Mouse (Mus musculus) CD4-positive, CD25-positive, alpha-beta regulatory T cell, adult 4 months (primary cell): ENCODE results near the gene Osgin1. TPM values are rescaled to one million over a fixed set of nuclear protein-coding genes. Genes with fewer than 3 reads are reported as not detected.
A peak's percentile ranks its signal among the peaks of the same experiment; 100 is the strongest.

Experiments
- ATAC-seq: one replicate; pipeline ENCODE4 v1.8.0; 2017
- polyA plus RNA-seq, 2 experiments: library from polyadenylated mRNA; unstranded; fragments of 100-300 nt; shearing (Covaris generic); gene quantifications; one replicate each; pipeline ENCODE4 v1.2.1; 2017

Gene Osgin1
- polyA plus RNA-seq, 2 experiments from 2014 or later: 16.7 to 26.0 TPM

DNA sequence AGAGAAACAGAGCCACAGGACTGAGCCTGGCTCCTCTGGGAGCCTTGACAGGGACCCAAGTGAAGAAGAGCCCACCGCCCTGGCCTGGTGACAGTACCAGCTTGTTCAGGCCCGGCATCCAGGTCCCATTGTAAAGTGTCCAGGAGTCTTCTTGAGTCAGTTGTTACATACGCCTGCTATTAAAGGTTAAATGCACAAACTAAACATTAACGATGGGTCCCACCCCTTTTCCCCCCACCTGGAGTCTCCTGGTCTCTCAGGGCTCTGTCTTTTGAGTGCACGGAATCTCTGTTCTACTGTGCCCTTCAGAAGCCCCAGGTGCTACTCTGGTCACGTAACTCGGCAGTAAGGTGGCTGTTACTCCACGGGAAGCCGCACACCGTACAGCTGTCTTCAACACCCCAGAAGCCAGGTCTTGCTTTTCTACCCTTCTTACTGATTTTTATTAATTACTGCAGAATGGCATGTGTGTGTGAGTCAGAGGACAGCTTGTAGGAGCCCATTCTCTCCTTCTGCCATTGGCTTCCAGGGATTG is 9.7 kb upstream of the Osgin1 start:
- peak; percentile 1 for ATAC-seq

DNA sequence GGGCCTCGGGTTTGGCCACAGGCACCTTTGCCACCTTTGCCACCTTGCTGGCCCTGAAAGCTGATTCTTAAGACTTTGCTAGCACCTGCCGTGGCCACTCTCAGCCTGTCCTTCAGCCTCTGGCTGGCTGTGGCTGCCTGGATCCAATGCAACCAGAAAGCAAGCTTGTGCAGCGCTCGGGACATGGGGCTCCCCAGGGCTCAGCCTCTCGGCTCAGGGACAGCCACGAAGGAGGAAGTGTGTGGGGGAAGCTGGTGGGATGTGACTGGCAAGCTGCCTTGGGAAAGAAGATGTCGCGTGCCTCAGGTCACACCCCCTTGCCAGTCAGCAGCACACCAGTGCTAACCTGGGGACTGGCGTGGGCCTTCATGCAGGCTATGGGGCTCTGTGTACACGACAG is 9.2 kb upstream of the Osgin1 start:
- no peak for ATAC-seq

DNA sequence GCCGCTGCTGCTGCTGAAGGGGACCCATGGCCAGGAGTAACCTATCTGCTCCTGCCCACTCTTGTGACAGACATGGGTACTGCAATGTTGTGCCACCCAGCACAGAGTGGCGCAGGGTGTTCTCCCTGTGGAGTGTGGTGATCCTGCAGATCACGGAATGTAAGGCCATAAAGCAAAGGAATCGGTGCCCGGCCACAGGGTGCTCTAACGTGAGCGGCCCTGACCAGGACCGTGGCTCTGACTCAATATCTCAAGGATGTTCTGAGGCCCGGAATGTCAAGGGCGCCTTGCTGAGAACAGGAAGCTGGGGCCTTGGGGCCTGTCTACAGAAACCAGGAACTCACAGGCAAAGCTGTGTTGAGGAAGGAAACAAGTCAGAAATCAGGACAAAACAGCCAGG is 8.4 kb upstream of the Osgin1 start:
- ATAC-seq: no peak

DNA sequence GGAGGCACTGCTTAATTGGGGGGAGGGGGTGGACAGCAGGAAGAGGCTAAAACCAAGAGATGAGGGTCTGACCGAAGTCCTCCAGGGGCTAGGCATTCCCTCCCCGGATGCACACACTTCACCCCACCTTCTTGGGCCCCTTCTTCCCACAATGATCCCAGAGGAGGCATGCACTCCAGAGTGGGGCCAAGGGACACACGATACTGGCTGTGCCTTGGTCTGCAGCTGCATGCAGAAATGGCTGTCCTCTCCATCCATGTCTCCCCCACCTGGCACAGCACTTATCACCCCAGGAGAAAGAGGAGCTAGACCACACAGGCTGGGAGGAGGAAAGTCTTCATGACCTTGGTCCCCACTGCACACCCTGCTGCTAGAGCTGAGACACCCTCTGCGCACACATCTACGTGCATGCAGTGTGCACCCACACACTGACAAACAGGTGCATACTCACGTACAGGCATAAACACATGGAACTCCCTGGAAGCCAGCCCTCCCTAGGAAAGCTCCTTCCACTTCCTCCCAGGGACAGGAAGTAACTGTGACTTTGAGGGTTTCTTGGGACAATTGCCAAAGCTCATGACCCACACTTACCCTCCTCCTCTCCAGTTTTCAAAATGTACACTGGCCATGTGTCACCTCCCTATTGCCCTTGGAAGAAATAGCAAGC is 7.7 kb upstream of the Osgin1 start:
- ATAC-seq: no peak

DNA sequence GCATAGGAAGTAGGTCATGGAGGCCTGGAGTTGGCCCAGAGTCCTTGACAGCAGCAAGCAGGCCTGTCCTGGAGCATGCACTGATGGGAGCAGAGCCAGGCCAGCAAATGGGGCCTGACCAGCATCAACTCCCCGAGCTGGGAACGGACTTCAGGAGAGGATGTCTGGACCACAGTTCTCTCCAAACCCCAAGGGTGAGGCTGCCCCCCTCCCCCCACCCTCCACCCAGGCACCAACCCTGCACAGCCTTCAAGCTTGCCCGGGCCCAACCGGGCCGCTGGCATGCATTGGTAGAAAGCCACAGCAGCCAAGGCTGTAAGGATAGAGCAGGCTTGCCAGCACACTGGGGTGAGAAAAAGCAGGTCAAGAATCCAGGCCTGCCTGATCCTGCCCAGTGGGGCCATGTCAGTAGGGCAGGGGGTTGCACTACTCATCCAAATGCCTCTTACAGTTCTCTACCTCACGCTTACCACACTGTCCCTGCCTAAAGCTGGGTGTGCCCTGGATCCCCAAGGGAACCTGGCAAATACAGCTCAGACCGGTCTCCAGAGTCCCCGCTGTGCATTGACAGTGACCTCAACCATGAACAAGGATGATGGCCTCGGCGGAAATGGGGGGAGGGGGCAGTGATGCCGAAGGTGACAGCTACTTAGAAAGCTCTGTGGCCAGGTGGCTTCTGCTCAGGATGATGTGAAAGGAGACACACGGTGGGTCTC is 6.1 kb upstream of the Osgin1 start:
- no peak for ATAC-seq

DNA sequence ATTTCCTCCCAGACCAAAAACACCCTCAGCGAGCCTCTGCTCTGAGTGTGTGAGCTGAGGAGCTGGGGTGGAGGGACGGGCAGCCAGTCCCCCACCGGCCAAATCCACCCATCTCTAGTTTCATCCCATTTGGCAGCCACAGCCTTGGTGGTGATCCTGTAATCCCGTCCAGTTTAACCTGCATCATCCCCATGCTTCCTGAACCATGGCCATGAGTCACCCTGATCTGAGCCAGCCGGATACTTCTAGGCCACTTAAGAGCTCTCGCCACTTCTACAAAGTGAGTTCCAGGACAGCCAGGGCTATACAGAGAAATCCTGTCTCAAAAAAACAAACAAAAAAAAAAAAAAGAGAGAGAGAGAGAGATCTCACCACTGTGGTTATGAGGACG is 5.6 kb upstream of the Osgin1 start:
- ATAC-seq: no peak

DNA sequence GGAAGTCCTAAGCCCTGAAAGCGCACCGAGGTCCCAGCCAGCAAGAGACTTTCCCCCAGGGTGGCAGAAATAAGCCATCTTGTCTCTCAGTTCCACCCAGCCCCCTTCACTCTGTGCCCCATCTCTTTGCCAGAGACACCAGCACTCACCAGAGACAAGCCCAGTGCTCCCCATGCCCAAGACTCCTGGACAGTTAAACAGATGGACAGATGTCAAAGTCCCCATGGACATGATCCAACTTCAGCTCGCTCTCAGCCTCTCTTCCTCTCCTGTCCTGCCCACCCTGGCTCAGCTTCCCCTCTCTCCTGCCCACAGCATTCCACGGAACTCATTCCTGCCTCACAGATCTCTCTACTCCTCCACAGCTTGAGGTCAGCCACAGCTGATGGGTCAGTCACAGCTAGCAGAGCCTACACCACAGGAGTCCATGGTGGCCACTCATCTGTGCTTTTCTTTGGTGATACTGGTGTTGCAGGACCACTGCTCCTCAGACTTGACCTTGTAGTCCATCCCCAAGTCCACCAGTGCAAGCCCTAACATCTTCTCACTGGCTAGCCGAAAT is 5.1 kb upstream of the Osgin1 start:
- ATAC-seq: no peak

DNA sequence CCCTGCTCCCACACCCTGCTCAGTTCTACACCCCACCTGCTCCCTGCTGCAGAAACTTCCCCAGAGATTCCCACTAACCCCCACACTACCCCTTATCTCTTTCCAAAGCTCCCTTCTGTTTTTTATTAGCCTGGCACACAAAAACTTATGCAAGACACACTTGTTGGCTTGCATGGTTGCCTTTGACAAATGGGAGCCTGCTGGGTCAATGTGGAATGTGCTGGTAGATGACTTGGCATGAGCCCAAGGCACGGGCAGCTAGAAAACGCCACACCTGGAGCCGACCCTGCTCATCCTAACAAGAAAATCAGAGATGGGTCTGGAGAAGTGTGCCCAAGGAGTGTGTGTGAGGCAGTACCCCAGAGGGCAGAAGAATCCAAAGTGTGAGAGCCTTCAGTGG is 4.4 kb upstream of the Osgin1 start:
- ATAC-seq: no peak

DNA sequence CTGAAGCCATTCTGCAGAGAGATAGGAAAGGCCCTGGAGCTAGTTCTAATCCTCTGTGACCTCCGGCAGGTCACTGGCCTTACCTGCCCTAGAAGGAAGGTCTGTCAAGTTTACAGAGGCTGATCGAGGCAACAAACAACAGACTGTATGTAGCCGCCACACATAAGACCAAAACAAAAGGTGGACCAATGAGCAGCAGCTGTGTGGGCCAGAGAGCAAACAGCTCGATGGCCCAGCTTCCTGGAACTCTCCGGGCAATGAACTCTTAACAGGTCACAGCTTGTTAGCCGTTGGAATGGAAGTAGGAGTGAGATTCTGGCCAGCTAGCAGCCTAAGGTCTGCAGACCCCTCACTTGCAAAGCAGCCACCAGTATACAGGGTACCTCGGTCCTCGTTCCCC is 3.7 kb upstream of the Osgin1 start:
- ATAC-seq: no peak

DNA sequence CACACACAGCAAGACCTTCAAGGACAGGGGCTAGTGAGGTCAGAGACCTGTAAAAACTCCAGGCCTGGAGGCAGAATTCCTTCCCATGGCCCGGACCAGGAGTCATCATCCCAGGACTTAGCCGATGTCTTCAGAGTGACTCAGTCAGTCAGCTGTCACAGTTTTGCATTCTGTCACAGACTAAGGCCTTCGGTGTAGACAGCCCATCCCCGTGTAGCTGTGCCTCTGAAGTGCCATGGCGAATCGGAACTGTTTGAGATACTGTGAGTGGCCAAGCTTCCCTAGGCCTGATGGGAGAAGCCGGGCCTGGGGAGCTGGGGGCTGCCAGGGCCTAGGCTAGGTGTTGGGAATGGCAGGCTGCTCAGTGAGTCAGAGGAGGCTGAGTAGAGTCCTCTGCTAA is 3.2 kb upstream of the Osgin1 start:
- no peak for ATAC-seq

DNA sequence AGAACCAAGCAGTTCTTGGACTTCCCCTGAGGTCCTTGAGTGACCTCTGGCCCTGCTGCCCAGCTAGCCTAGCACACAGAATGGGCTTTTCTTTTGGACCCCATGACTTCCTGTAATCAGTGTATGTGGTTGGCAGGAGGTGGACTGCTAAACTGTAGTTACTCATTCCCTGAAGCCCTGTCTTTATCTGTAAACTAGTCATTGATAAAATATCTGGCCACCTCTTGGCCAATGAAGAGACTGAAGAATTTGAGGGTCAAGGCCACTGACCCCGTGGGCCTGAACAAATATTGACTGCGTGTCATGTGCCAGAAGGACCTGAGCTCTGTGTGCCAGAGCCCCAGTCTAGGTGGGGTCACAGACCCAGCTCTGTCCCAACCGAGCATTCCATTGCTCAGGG is 1.6 kb upstream of the Osgin1 start:
- ATAC-seq: no peak

DNA sequence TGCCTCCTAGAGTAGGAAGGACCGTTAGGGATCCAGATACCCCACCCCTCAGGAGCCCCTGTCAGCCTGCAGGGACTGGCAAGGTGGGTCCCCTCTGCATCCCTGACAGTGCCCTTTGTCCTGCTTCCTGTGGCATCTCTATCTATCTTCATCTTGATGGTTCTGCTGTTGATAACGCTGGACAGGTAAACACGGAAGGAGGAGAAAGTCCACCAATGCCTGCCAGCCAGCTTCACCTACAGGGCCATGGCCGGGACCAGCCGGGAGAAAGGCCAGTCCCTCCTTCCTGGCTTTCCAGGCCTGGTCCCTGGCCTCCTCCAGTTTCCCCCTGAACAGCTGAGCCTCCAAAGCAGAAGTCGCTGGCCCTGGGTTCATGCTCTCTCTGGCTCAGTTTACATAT is 645 bp downstream of the Osgin1 start:
- ATAC-seq: no peak

DNA sequence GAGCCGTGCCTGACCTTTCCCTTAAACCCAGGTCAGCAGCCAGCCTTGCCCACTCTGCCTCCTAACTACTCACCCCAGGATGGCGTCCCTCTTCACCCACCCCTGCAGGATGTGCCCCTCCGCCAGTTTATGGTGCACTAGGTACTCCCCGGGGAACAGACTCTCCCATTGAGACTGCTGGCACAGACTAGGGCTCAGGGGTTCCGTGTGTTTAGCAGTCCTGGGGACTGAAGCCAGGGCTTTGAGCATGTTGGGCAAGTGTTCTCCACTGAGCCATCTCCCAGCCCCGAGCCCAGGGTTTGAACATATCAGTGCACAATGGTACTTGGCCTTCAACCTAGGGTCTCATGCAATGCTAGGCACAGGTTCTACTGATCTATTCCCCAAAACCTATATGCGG is 1.6 kb downstream of the Osgin1 start:
- ATAC-seq: no peak

DNA sequence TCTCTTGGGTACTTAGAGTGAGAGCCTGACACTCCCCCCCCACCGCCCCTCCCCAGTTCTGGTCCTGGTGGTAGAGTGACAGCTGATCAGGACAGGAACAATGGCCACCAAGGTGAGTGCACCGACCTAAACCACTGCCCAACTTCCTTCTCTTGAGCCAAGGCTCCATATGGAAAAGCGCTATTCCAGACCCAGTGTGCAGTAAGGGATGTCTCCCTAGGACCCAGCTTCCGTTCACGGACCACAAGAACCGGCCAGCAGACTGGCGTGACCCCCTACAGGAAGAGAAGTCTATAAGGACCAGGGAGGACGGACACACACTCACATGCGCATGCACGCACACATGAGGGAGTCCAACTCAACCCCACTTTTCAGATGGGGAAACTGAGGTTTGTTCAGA is 2.4 kb downstream of the Osgin1 start:
- ATAC-seq: no peak

DNA sequence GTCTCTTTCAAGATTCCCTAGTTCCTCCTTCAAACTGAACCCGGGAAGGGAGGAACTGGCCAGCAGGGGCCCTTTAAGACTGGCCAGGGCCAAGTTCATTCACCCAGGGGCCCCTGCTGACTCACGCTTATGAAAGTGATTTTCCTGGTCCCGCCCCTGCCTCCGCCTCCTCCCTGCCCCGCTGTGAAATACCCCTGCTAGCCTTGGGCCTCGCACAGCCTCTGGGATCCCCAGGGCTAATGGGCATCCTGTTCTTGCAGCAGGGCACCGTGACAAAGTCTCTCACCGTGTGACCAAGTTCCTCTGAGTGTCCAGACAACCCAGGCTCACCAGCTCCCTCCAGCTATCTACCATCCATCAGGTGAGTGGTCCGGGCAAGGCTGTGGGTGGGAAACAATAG is 3.0 kb downstream of the Osgin1 start:
- peak; percentile 52 for ATAC-seq

DNA sequence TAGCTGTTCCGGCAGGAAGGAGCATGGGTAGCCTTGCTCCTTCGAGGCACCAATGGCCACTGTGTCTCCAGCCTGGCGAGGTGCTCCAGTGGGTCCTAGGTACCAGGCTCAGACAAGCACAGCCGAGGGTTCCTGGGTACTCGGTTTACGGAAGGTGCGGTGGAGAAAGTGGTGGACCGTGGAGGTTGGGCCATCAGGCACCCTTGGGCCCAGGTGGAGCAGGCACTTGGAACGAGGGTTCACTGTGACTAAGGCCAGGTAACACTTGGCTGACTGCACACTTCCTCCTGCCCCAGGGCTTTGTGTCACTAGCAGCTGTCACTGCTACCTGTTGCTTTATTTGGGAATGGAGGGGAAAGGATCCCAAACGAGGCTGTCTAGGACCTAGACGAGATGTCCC is 3.6 kb downstream of the Osgin1 start:
- ATAC-seq: no peak

DNA sequence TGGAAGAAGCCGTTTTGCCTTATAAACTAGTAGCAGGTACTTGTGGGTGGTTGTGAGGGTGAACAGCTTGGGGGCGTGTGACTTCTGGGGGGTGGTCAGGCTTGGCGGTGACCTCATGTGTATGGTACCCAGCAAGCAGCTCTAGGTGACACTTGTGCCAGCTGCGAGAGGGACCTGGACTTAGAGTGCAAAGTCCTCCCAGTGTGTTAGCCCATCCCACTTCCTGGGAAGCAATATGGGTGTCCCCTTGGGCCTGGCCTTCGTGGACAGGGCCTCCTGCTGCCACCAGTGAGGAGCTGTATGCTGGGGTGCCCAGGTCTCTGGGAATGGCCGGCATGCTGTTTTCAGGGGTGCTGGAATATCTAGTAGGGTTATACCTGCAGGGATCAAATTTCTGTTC is 5.0 kb downstream of the Osgin1 start:
- no peak for ATAC-seq

DNA sequence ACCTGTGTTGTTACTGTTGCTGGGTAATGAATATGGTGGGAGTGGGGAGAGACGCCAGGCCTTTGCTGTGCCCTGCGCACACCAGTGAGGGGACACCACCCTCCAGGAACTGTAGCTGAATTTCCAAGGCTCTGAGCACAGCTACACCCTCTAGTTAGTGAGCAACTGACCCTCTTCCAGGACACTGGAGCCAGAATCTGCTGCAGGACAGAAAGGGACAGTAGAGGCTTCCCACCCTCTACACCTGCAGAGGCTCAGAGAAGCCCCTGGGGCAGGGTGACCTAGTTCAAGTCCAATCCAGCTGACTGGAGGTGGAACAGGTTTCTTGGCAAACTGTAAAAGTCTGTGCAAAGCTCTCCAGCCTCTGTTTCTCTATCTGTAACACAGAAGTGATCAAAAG is 5.5 kb downstream of the Osgin1 start:
- no peak for ATAC-seq

DNA sequence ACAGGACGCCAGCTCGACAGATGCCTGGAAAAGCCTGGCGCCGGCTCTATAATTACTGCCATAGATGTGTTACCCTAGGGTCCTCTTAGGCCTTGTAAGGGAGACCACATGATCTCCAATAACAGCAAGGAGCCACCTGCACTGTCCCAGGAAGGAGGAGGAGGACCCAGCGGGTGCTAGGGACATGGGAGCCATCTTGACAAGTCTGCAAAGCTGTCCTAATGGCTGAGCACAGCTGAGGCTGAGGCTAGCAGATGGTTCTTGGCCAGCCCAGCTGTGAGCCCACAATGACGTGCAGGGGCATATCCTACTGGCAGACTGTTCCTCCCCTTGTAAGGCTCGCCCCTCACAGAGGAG is 5.9 kb downstream of the Osgin1 start:
- ATAC-seq: no peak

DNA sequence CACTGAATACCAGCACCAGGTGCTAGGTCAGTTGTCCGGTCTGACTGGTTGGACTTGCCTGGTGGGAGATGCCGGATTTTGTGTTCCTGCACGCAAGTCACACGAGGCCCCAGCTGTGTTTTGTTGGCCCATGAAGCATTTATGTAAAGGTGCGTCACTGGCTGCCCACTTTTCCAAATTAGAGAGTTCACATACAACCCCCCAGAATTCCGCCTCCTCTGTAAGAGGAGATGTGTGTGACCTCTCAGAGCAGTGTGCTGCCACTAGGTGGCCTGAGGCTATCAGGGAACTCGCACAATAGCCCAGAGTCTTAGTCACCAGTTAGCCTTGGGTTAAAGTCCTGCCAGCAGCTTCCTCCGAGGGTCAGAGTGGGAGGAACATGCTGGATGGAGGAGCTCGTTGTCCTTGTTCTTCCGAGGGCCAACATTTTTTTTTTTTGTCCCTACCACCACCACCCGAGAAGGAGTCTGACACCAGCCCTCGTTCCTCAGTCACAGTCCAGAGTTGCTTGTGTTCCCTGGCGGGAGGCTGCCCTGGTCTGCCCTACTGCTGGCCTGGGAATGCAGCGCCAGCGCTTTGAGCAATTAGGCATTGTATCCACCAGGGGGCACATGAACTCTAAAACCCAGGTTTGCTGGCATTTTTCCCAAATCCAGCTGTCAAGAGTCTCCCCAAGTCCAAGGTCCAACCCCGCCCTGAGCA is 6.5 kb downstream of the Osgin1 start:
- ATAC-seq: peak; percentile 62

DNA sequence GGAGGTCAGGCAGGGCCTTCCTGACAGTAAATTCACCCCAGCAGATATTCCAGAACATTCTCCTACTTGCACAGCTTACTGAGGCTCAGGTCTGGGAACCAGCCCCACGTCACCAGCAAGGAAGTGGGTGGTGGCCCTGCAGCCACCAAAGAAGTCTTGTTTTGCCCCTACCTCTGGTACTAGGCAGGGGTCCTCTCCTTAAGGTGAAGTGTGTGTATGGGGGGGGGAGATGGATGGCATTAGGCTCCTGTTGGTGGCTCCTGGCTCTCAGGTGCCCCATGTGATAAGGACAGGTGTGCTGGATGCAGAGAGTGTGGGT is 7.0 kb downstream of the Osgin1 start:
- peak; percentile 82 for ATAC-seq

DNA sequence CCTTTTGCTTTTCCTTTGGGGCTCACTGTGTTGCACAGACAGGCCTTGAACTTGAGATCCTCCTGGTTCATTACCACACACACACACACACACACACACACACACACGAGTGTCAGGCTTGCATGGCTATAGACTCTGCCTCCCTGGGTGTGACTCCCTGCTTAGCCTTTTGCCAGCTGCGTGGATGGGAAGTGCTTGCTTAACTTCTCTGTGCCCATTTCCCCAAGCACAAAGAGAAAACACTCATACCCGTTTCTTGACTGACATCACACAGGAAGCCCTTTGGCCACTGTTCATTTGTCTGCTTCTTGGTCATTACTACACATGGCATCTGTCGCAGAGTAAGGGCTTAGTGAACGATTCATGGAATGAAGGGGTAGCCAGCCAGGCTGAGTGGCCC is 8.1 kb downstream of the Osgin1 start:
- no peak for ATAC-seq

DNA sequence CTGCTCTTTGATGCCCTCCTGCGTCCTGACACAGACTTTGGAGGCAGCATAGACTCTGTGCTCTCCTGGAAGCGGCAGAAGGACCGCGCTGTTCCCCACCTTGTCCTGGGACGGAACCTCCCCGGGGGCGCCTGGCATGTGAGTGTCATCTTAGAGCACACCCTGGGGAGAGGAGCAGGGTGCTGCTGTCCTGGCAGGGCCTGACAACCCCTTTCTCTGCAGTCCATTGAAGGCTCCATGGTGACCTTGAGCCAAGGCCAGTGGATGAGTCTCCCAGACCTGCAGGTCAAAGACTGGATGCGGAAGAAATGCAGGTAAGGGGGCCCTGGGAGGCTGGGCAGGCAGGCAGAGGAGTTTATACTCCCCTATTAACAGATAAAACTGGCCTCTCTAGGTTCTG is 9.0 kb downstream of the Osgin1 start:
- ATAC-seq: no peak
